In genomic region chr8:98455539-98455938, GRCm38 (mm10) we compare ENCODE assay signal across 17 mouse cellular contexts.
"Had no signal": no experiment of that assay in that cellular context is flagged by ENCODE, and none has a peak within 500 bp of the region (broad histone marks: within the 10 kb centered on the region; RNA-seq: fewer than 3 reads in every experiment).

No protein-coding gene starts in this region.

- ATAC-seq: liver, postnatal 0 days; midbrain, embryonic 13.5 days; midbrain, embryonic 15.5 days had no signal

- DNase-seq: liver; liver, embryonic 13.5 days; liver, postnatal 0 days; right cerebral cortex, postnatal 14 days; thymus, adult 2 months; thymus, postnatal 25 days; thymus, postnatal 4 days had no signal

- H3K27ac ChIP-seq: liver, embryonic 13.5 days; liver, embryonic 15.5 days; macrophage; midbrain, embryonic 13.5 days; midbrain, embryonic 15.5 days; neural tube, embryonic 12.5 days; stomach, embryonic 15.5 days; stomach, postnatal 0 days had no signal

- H3K4me3 ChIP-seq: liver, embryonic 13.5 days; liver, embryonic 15.5 days; megakaryocyte, embryonic 14.5 days; midbrain, embryonic 13.5 days; midbrain, embryonic 15.5 days; neural tube, embryonic 12.5 days; stomach, embryonic 15.5 days had no signal

- H3K36me3 ChIP-seq: liver, embryonic 13.5 days; liver, embryonic 15.5 days; midbrain, embryonic 13.5 days; midbrain, embryonic 15.5 days; neural tube, embryonic 12.5 days; stomach, embryonic 15.5 days had no signal

- H3K9ac ChIP-seq: liver, embryonic 13.5 days; liver, embryonic 15.5 days; liver, postnatal 0 days; midbrain, embryonic 13.5 days; midbrain, embryonic 15.5 days; neural tube, embryonic 12.5 days; stomach, embryonic 15.5 days had no signal

- H3K27me3 ChIP-seq: liver, embryonic 13.5 days; liver, embryonic 15.5 days; megakaryocyte, embryonic 14.5 days; midbrain, embryonic 13.5 days; midbrain, embryonic 15.5 days; neural tube, embryonic 12.5 days; stomach, embryonic 15.5 days had no signal

- H3K4me2 ChIP-seq: liver, embryonic 11.5 days; liver, embryonic 13.5 days; liver, embryonic 15.5 days; midbrain, embryonic 11.5 days; midbrain, embryonic 13.5 days; midbrain, embryonic 15.5 days; neural tube, embryonic 12.5 days; stomach, embryonic 15.5 days had no signal

- H3K4me1 ChIP-seq: liver, embryonic 13.5 days; liver, embryonic 15.5 days; megakaryocyte, embryonic 14.5 days; midbrain, embryonic 13.5 days; midbrain, embryonic 15.5 days; neural tube, embryonic 12.5 days; stomach, embryonic 15.5 days had no signal

- H3K9me3 ChIP-seq: liver, embryonic 13.5 days; liver, embryonic 15.5 days; midbrain, embryonic 13.5 days; midbrain, embryonic 15.5 days; neural tube, embryonic 12.5 days; stomach, embryonic 15.5 days had no signal
